Mouse (Mus musculus) embryonic facial prominence, embryonic 12.5 days (tissue): ENCODE measurements at regions not wholly inside any gene's neighbourhood (a gene's known extent, or its start where the extent isn't known, plus 50 kb on each side); places are given as distances from the start of the nearest gene placed in this dataset.
A peak's percentile ranks its signal among the peaks of the same experiment; 100 is the strongest.
"Not testable (repeated sequence)": the region's sequence is repeated elsewhere in the genome, so short reads cannot be mapped to it uniquely, and the experiment has no call there.

Experiments
- ATAC-seq: fragments of 200-750 bp; cut with Nextera tagmentation; 2 replicates; pipeline ENCODE4 v1.8.0; 2017; ENCODE audit not compliant: insufficient number of reproducible peaks, insufficient read depth, low FRiP score, low TSS enrichment
- H3K27ac ChIP-seq: fragments of 300-500 bp; sonication (generic); 2 replicates; pipeline ENCODE4 v1.5.1; 2016; ENCODE audit warnings: mild to moderate bottlenecking
- H3K27me3 ChIP-seq: fragments of 300-500 bp; sonication (generic); 2 replicates; pipeline ENCODE4 v1.6.1; 2016; ENCODE audit warnings: mild to moderate bottlenecking, moderate library complexity
- H3K36me3 ChIP-seq: fragments of 300-500 bp; sonication (generic); 2 replicates; pipeline ENCODE4 v1.6.1; 2016; ENCODE audit warnings: mild to moderate bottlenecking
- H3K4me1 ChIP-seq: fragments of 300-500 bp; sonication (generic); 2 replicates; pipeline ENCODE4 v1.6.1; 2016
- H3K4me2 ChIP-seq: fragments of 300-500 bp; sonication (generic); replicated peaks from 2 replicates; pipeline ENCODE4 v1.6.1; 2016; ENCODE audit warnings: mild to moderate bottlenecking, moderate library complexity
- H3K4me3 ChIP-seq: fragments of 300-500 bp; sonication (generic); 2 replicates; pipeline ENCODE4 v1.5.1; 2016; ENCODE audit warnings: mild to moderate bottlenecking
- H3K9ac ChIP-seq: fragments of 300-500 bp; sonication (generic); 2 replicates; pipeline ENCODE4 v1.6.1; 2016; ENCODE audit warnings: mild to moderate bottlenecking, moderate library complexity
- H3K9me3 ChIP-seq: fragments of 300-500 bp; sonication (generic); 2 replicates; pipeline ENCODE4 v1.6.1; 2016; ENCODE audit warnings: mild to moderate bottlenecking, moderate library complexity
- WGBS: fragments of 180-500 bp; shearing (Covaris S2); methylation state at CpG from one replicate; pipeline ENCODE4 v1.1.7; 2016; 5-methylcytosine and 5-hydroxymethylcytosine counted together

GRCm38 (mm10) chr8:37048912-37049692 lies 55.7 kb downstream of the AI429214 start:
- Histone ChIP-seq H3K27me3 (no peaks in the 10 kb centered on the region), H3K4me2 (no peak overlapping the region), H3K9me3 (no peaks in the 10 kb centered on the region), H3K9ac (no peak overlapping the region), H3K27ac (no peak overlapping the region), H3K36me3 (no peaks in the 10 kb centered on the region), H3K4me1 (no peaks in the 10 kb centered on the region), H3K4me3 (no peak overlapping the region)
- 92% methylated on average over 5 of the region's 5 CpGs for WGBS
- ATAC-seq, result no peak

GRCm38 (mm10) chr8:37049969-37050683 lies 56.7 kb downstream of the AI429214 start:
- no peak overlapping the region for H3K4me3 ChIP-seq
- no peaks in the 10 kb centered on the region for H3K9me3 ChIP-seq
- H3K4me1 ChIP-seq, result no peaks in the 10 kb centered on the region
- H3K27ac ChIP-seq, result no peak overlapping the region
- no peaks in the 10 kb centered on the region for H3K36me3 ChIP-seq
- no peak for ATAC-seq
- H3K9ac ChIP-seq, result no peak overlapping the region
- H3K4me2 ChIP-seq, result no peak overlapping the region
- 79% methylated on average over 6 of the region's 6 CpGs for WGBS
- no peaks in the 10 kb centered on the region for H3K27me3 ChIP-seq

GRCm38 (mm10) chr8:37050684-37051028 lies 57.3 kb downstream of the AI429214 start:
- Histone ChIP-seq H3K4me3 (no peak overlapping the region), H3K9me3 (no peaks in the 10 kb centered on the region), H3K36me3 (no peaks in the 10 kb centered on the region), H3K9ac (no peak overlapping the region), H3K4me1 (no peaks in the 10 kb centered on the region), H3K27me3 (no peaks in the 10 kb centered on the region), H3K4me2 (no peak overlapping the region), H3K27ac (no peak overlapping the region)
- ATAC-seq, result no peak
- 38% methylated on average over 1 of the region's 1 CpGs for WGBS

- Histone ChIP-seq H3K4me3 (no peak overlapping the region), H3K36me3 (no peaks in the 10 kb centered on the region), H3K9me3 (no peaks in the 10 kb centered on the region), H3K4me1 (no peaks in the 10 kb centered on the region), H3K27me3 (no peaks in the 10 kb centered on the region), H3K27ac (no peak overlapping the region), H3K4me2 (no peak overlapping the region), H3K9ac (no peak overlapping the region)
- WGBS, result 81% methylated on average over 3 of the region's 3 CpGs
- ATAC-seq, result no peak
These were observed 63.0 kb downstream of the AI429214 start for GRCm38 (mm10) chr8:37056376-37056775.

GRCm38 (mm10) chr8:37058390-37058789 lies 65.0 kb downstream of the AI429214 start:
- no peaks in the 10 kb centered on the region for H3K4me1 ChIP-seq
- H3K9me3 ChIP-seq, result no peaks in the 10 kb centered on the region
- H3K4me3 ChIP-seq, result no peak overlapping the region
- WGBS, result 75% methylated on average over 6 of the region's 6 CpGs
- H3K36me3 ChIP-seq, result no peaks in the 10 kb centered on the region
- no peak overlapping the region for H3K27ac ChIP-seq
- H3K4me2 ChIP-seq, result no peak overlapping the region
- H3K27me3 ChIP-seq, result no peaks in the 10 kb centered on the region
- no peak overlapping the region for H3K9ac ChIP-seq
- no peak for ATAC-seq

- Histone ChIP-seq H3K9ac (no peak overlapping the region), H3K4me2 (no peak overlapping the region), H3K9me3 (no peaks in the 10 kb centered on the region), H3K36me3 (no peaks in the 10 kb centered on the region), H3K4me1 (no peaks in the 10 kb centered on the region), H3K27ac (no peak overlapping the region), H3K27me3 (no peaks in the 10 kb centered on the region), H3K4me3 (no peak overlapping the region)
- peak; percentile 64; the same call in 1 of the 2 replicates for ATAC-seq
- 31% methylated on average over 13 of the region's 13 CpGs for WGBS
These were observed 68.9 kb downstream of the AI429214 start for GRCm38 (mm10) chr8:37062012-37062944.

GRCm38 (mm10) chr8:37063764-37064331 lies 70.4 kb downstream of the AI429214 start:
- Histone ChIP-seq H3K9me3 (no peaks in the 10 kb centered on the region), H3K27ac (no peak overlapping the region), H3K4me1 (no peaks in the 10 kb centered on the region), H3K4me3 (no peak overlapping the region), H3K36me3 (no peaks in the 10 kb centered on the region), H3K27me3 (no peaks in the 10 kb centered on the region), H3K4me2 (no peak overlapping the region), H3K9ac (no peak overlapping the region)
- ATAC-seq, result no peak
- 16% methylated on average over 12 of the region's 12 CpGs for WGBS

- 28% methylated on average over 2 of the region's 2 CpGs for WGBS
- ATAC-seq, result no peak
These were observed 79.5 kb downstream of the AI429214 start for GRCm38 (mm10) chr8:37072905-37073304.

GRCm38 (mm10) chr8:37099727-37100126 lies 106.3 kb downstream of the AI429214 start:
- Histone ChIP-seq H3K4me2 (no peak overlapping the region), H3K9me3 (no peaks in the 10 kb centered on the region), H3K9ac (no peak overlapping the region), H3K27ac (no peak overlapping the region), H3K4me1 (no peaks in the 10 kb centered on the region), H3K27me3 (no peaks in the 10 kb centered on the region), H3K36me3 (no peaks in the 10 kb centered on the region), H3K4me3 (no peak overlapping the region)
- ATAC-seq, result no peak
- WGBS, result 69% methylated on average over 2 of the region's 2 CpGs

More at GRCm38 (mm10) chr8:37072905-37073304, 79.5 kb downstream of the AI429214 start:
- Histone ChIP-seq H3K4me3 (no peak overlapping the region), H3K4me1 (no peaks in the 10 kb centered on the region), H3K9ac (no peak overlapping the region), H3K9me3 (no peaks in the 10 kb centered on the region), H3K27ac (no peak overlapping the region), H3K36me3 (no peaks in the 10 kb centered on the region), H3K27me3 (no peaks in the 10 kb centered on the region), H3K4me2 (no peak overlapping the region)

GRCm38 (mm10) chr8:37112386-37112785 lies 119.0 kb downstream of the AI429214 start:
- not testable (repeated sequence) for H3K27ac ChIP-seq, H3K36me3 ChIP-seq, ATAC-seq, H3K4me3 ChIP-seq, H3K4me1 ChIP-seq, H3K9ac ChIP-seq, H3K4me2 ChIP-seq, H3K27me3 ChIP-seq, H3K9me3 ChIP-seq

- Histone ChIP-seq H3K4me1 (no peaks in the 10 kb centered on the region), H3K36me3 (no peaks in the 10 kb centered on the region)
- no peak for ATAC-seq
These were observed 132.4 kb downstream of the AI429214 start for GRCm38 (mm10) chr8:37125834-37126233.

More at GRCm38 (mm10) chr8:37125834-37126233, 132.4 kb downstream of the AI429214 start:
- no peaks in the 10 kb centered on the region for H3K27me3 ChIP-seq
- 0 out of 2 replicates have a peak, but pooled peaks cover 3% of the 10 kb centered on the region for H3K9me3 ChIP-seq
- H3K9ac ChIP-seq, result no peak overlapping the region
- H3K27ac ChIP-seq, result no peak overlapping the region
- H3K4me3 ChIP-seq, result no peak overlapping the region
- no peak overlapping the region for H3K4me2 ChIP-seq
